ENCODE assay signal across 9 mouse cellular contexts in the genomic region with DNA sequence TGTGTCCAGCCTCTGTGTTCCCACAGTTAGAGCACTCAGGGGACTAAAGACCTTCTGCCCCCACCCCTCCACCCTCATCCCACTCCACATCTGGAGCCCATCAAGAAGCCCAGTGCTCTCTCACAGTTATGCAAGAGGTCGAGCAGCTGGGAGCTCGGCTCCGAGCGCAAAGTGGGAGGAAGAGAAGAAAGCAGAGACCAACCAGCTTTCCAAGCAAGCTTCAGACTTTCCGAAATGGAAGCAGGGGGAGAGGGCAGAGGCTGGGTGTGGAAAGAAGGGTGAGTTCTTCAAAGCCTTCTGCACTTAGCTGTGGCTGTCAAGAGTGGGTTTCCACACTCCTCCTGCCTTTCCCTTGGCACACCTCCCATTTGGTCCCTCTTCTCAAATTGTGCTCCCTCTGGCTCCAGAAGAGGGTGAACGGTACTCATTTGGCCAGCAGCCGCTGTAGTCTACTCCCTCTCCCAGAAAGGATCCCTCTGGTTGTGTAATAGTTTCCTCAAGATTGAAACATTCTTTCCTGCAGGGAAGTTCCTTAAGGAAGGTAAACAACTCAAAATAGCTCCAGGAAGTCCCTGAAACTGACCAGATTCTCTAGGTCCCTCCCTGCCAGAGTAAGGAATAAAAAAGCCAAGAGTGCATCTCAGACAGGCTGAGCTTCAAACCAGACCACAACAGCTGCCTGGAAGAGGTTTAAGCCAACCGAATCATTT. TPM values are rescaled to one million over a fixed set of nuclear protein-coding genes. Genes with fewer than 3 reads are reported as not detected.
DNase-seq lines count a peak whose midpoint lies in the region; ATAC-seq and TF ChIP-seq lines count a peak whose summit lies in the region.
"Had no signal": no experiment of that assay in that cellular context is flagged by ENCODE, and none has a peak within 500 bp of the region (broad histone marks: within the 10 kb centered on the region; RNA-seq: fewer than 3 reads in every experiment).

No protein-coding gene starts in this region.

- no peak overlapping the region for H3K9ac ChIP-seq in neural tube, embryonic 13.5 days
- no peak overlapping the region for H3K9ac ChIP-seq in midbrain, embryonic 11.5 days (ENCODE audit: low read length)

- H3K27me3 ChIP-seq in neural tube, embryonic 13.5 days: 0 out of 2 replicates have a peak, but pooled peaks cover 12% of the 10 kb centered on the region
- peaks cover 28% of the 10 kb centered on the region for H3K27me3 ChIP-seq in small intestine, adult 2 months (ENCODE audit: control insufficient read depth, insufficient read depth, low read length)
- peaks cover 7% of the 10 kb centered on the region; the same call in 1 of the 2 replicates for H3K27me3 ChIP-seq in midbrain, embryonic 11.5 days (ENCODE audit: control insufficient read depth, insufficient read depth, low read length)
- H3K27me3 ChIP-seq: Patski had no signal

- WGBS in neural tube, embryonic 13.5 days: 58% methylated on average over 8 of the region's 8 CpGs
- WGBS in small intestine, adult 2 months: 51% methylated on average over 8 of the region's 8 CpGs
- 63% methylated on average over 8 of the region's 8 CpGs for WGBS in midbrain, embryonic 11.5 days

- TF ChIP-seq CTCF in small intestine, adult 2 months (IDR thresholded peaks at IDR 0.05; ENCODE audit: extremely low read depth, insufficient read length, insufficient replicate concordance, low read depth, low read length): no peak

- peaks cover 32% of the 10 kb centered on the region for H3K4me1 ChIP-seq in neural tube, embryonic 13.5 days (replicated peaks)
- peaks cover 9% of the 10 kb centered on the region for H3K4me1 ChIP-seq in small intestine, adult 2 months (ENCODE audit: control insufficient read depth, insufficient read depth, insufficient read length, low read length)
- H3K4me1 ChIP-seq in midbrain, embryonic 11.5 days (ENCODE audit: control insufficient read depth, insufficient read depth, low read length): peaks cover 8% of the 10 kb centered on the region; the same call in 1 of the 2 replicates

- no peak overlapping the region for H3K4me2 ChIP-seq in neural tube, embryonic 13.5 days
- no peak overlapping the region for H3K4me2 ChIP-seq in midbrain, embryonic 11.5 days

- H3K27ac ChIP-seq in neural tube, embryonic 13.5 days (replicated peaks): peak overlapping the region; percentile 59
- peak overlapping the region; percentile 73; the same call in 1 of the 2 replicates for H3K27ac ChIP-seq in small intestine, adult 2 months (ENCODE audit: insufficient read depth, low read depth, low read length)
- H3K27ac ChIP-seq in midbrain, embryonic 11.5 days (ENCODE audit: low read depth, low read length): no peak overlapping the region

- no peak for DNase-seq in neural tube, embryonic 10.5 days (ENCODE audit: extremely low spot score, low spot score)
- peak; percentile 88 to 91 for DNase-seq in heart, adult 9 months (ENCODE audit: low spot score in 2 of 2)
- peak; percentile 83 for DNase-seq in kidney, postnatal 10 days
- no peak for DNase-seq in midbrain, embryonic 11.5 days (ENCODE audit: low spot score, missing footprints)
- DNase-seq in cerebellum, postnatal 4 days (ENCODE audit: low spot score in 2 of 2): no peak
- no peak for DNase-seq in cerebellum, adult 11 months

- ATAC-seq in neural tube, embryonic 13.5 days (ENCODE audit: low read depth): no peak
- no peak for ATAC-seq in midbrain, embryonic 11.5 days (ENCODE audit: low FRiP score)
- ATAC-seq: Patski had no signal

- no peak overlapping the region for H3K4me3 ChIP-seq in neural tube, embryonic 13.5 days
- no peak overlapping the region for H3K4me3 ChIP-seq in small intestine, adult 2 months (ENCODE audit: low read depth, low read length)
- no peak overlapping the region for H3K4me3 ChIP-seq in midbrain, embryonic 11.5 days (ENCODE audit: low read depth, low read length)

- H3K9me3 ChIP-seq in neural tube, embryonic 13.5 days: no peaks in the 10 kb centered on the region
- no peaks in the 10 kb centered on the region for H3K9me3 ChIP-seq in midbrain, embryonic 11.5 days (ENCODE audit: control insufficient read depth, low read length)

- H3K36me3 ChIP-seq in neural tube, embryonic 13.5 days: peaks cover 9% of the 10 kb centered on the region; the same call in 1 of the 2 replicates
- H3K36me3 ChIP-seq in small intestine, adult 2 months (ENCODE audit: control insufficient read depth, insufficient read depth, low read length): peaks cover 4% of the 10 kb centered on the region; the same call in 1 of the 2 replicates
- H3K36me3 ChIP-seq in midbrain, embryonic 11.5 days (ENCODE audit: control insufficient read depth, insufficient read depth, low read length): no peaks in the 10 kb centered on the region

- no peak for TF ChIP-seq POLR2A in small intestine, adult 2 months (IDR thresholded peaks at IDR 0.05; ENCODE audit: low read depth, low read length)

RNA-seq across cellular contexts. Expression of gene Phldb1, which starts 2.4 kb away (rescaled TPM):
- 42.5 and 43.7 TPM in 2 replicates for polyA plus RNA-seq in neural tube, embryonic 13.5 days (2015; fragmentation: Nextera tagmentation; extraction: Ambion mirVana)
- 29.8 and 34.1 TPM in 2 replicates for polyA plus RNA-seq in small intestine, adult 2 months (2012; rRNA removed)
- 28.8 and 32.8 TPM in 2 replicates for polyA plus RNA-seq in midbrain, embryonic 11.5 days (2014; fragmentation: Nextera tagmentation; extraction: Ambion mirVana)

RNA-seq across cellular contexts. Expression of gene Arcn1, which starts 30.2 kb away (rescaled TPM):
- polyA plus RNA-seq in neural tube, embryonic 13.5 days (2015; fragmentation: Nextera tagmentation; extraction: Ambion mirVana): 147 and 168 TPM in 2 replicates
- polyA plus RNA-seq in small intestine, adult 2 months (2012; rRNA removed): 19.3 and 47.9 TPM in 2 replicates
- 191 and 213 TPM in 2 replicates for polyA plus RNA-seq in midbrain, embryonic 11.5 days (2014; fragmentation: Nextera tagmentation; extraction: Ambion mirVana)

RNA-seq across cellular contexts. Expression of gene Ift46, which starts 30.3 kb away (rescaled TPM):
- polyA plus RNA-seq in neural tube, embryonic 13.5 days (2015; fragmentation: Nextera tagmentation; extraction: Ambion mirVana): 172 and 174 TPM in 2 replicates
- 13.4 and 26.2 TPM in 2 replicates for polyA plus RNA-seq in small intestine, adult 2 months (2012; rRNA removed)
- 141 and 149 TPM in 2 replicates for polyA plus RNA-seq in midbrain, embryonic 11.5 days (2014; fragmentation: Nextera tagmentation; extraction: Ambion mirVana)

Comparison
In these comparisons a context has a peak if more than half of its experiments do, and no peak if none do; other contexts are left out.
1. DNase-seq: peak in heart, adult 9 months (2 of 2) and kidney, postnatal 10 days (single experiment); none in neural tube, embryonic 10.5 days (single experiment), midbrain, embryonic 11.5 days (single experiment), cerebellum, postnatal 4 days (0 of 2) and cerebellum, adult 11 months (single experiment).